ENCODE assay signal across 7 mouse cellular contexts in the genomic region with DNA sequence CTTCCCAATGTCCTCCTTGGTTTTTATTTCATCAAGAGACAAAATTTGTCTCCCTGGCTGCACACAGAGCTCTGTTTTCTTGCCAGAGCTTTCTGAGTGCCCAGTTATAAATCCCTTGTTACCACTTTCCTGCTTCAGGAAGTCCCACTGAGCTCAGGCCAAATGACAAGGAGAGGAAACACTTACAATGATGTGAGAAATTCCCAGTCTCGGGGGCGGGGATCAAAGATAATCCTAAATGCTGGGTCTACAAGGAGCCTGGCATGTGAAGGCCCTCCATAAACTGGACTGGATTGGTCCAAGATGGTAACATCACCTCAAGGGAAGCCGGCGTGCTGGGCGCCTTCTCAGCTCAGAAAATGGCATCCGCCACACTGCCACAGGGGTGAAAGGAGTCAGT. TPM values are rescaled to one million over a fixed set of nuclear protein-coding genes. Genes with fewer than 3 reads are reported as not detected.
DNase-seq lines count a peak whose midpoint lies in the region; ATAC-seq and TF ChIP-seq lines count a peak whose summit lies in the region.

No protein-coding gene starts in this region.

- in situ Hi-C loops in ES-E14 (cut with MboI; ENCODE audit: low sequenced_read_pairs in 2 of 2, unreplicated experiment in 2 of 2), result no loop called here

- peaks cover 15 to 45% of the 10 kb centered on the region in 2 experiments for H3K4me1 ChIP-seq in ES-E14 (ENCODE audit: control insufficient read depth in 2 of 2, insufficient read depth in 2 of 2, low read length in 2 of 2, poor library complexity in 1 of 2)
- H3K4me1 ChIP-seq in embryonic facial prominence, embryonic 14.5 days (ENCODE audit: control insufficient read depth, insufficient read depth, low read length), result peaks cover 79% of the 10 kb centered on the region
- peaks cover 55% of the 10 kb centered on the region for H3K4me1 ChIP-seq in intestine, embryonic 14.5 days (replicated peaks; ENCODE audit: control insufficient read depth, insufficient read depth, low read length)
- H3K4me1 ChIP-seq in lung, embryonic 15.5 days, result peaks cover 50% of the 10 kb centered on the region

- no peaks in the 10 kb centered on the region for H3K9me3 ChIP-seq in ES-E14 (ENCODE audit: control insufficient read depth, insufficient read depth, low read depth, low read length)
- H3K9me3 ChIP-seq in embryonic facial prominence, embryonic 14.5 days (ENCODE audit: control insufficient read depth, low read length), result no peaks in the 10 kb centered on the region
- H3K9me3 ChIP-seq in intestine, embryonic 14.5 days (ENCODE audit: control insufficient read depth, low read length), result no peaks in the 10 kb centered on the region
- H3K9me3 ChIP-seq in lung, embryonic 15.5 days, result no peaks in the 10 kb centered on the region

- WGBS in embryonic facial prominence, embryonic 14.5 days, result 51% methylated on average over 6 of the region's 6 CpGs
- 72% methylated on average over 6 of the region's 6 CpGs for WGBS in intestine, embryonic 14.5 days
- WGBS in lung, embryonic 15.5 days, result 51% methylated on average over 6 of the region's 6 CpGs

- peak overlapping the region; percentile 23; the same call in 1 of the 2 replicates for H3K9ac ChIP-seq in ES-E14 (ENCODE audit: insufficient read depth, low read depth, low read length, poor library complexity, severe bottlenecking)
- H3K9ac ChIP-seq in embryonic facial prominence, embryonic 14.5 days (ENCODE audit: low read depth, low read length), result no peak overlapping the region
- H3K9ac ChIP-seq in intestine, embryonic 14.5 days (ENCODE audit: low read length), result no peak overlapping the region; the same call in 1 of the 2 replicates
- H3K9ac ChIP-seq in lung, embryonic 15.5 days, result no peak overlapping the region

- H3K27ac ChIP-seq in ES-E14 (ENCODE audit: insufficient read depth, low read depth, low read length, poor library complexity, severe bottlenecking), result no peak overlapping the region
- H3K27ac ChIP-seq in embryonic facial prominence, embryonic 14.5 days (replicated peaks; ENCODE audit: low read depth, low read length), result peak overlapping the region; percentile 82
- H3K27ac ChIP-seq in intestine, embryonic 14.5 days (ENCODE audit: low read depth), result peak overlapping the region; percentile 71
- peak overlapping the region; percentile 93 for H3K27ac ChIP-seq in lung, embryonic 15.5 days

- H3K36me3 ChIP-seq in ES-E14 (ENCODE audit: control insufficient read depth, insufficient read depth, low read length, poor library complexity, severe bottlenecking), result no peaks in the 10 kb centered on the region
- H3K36me3 ChIP-seq in embryonic facial prominence, embryonic 14.5 days (ENCODE audit: control insufficient read depth, insufficient read depth, low read length), result no peaks in the 10 kb centered on the region
- H3K36me3 ChIP-seq in intestine, embryonic 14.5 days (ENCODE audit: control insufficient read depth, insufficient read depth, low read length), result no peaks in the 10 kb centered on the region
- H3K36me3 ChIP-seq in lung, embryonic 15.5 days, result no peaks in the 10 kb centered on the region

- H3K4me3 ChIP-seq in ES-E14 (ENCODE audit: insufficient read depth in 1 of 2, low read depth in 1 of 2, low read length in 2 of 2, poor library complexity in 1 of 2, severe bottlenecking in 1 of 2), result no peak overlapping the region
- no peak overlapping the region for H3K4me3 ChIP-seq in embryonic facial prominence, embryonic 14.5 days (ENCODE audit: low read depth, low read length)
- H3K4me3 ChIP-seq in intestine, embryonic 14.5 days (ENCODE audit: low read depth, low read length), result no peak overlapping the region
- H3K4me3 ChIP-seq in lung, embryonic 15.5 days, result no peak overlapping the region; the same call in 1 of the 2 replicates

- DNase-seq in ES-E14 (ENCODE audit: low read depth, low spot score), result no peak
- DNase-seq in embryonic facial prominence, embryonic 14.5 days (ENCODE audit: low spot score), result no peak
- no peak for DNase-seq in intestine, embryonic 14.5 days (ENCODE audit: low spot score)
- DNase-seq in natural killer cell, adult 2 months (ENCODE audit: low spot score in 2 of 2), result no peak
- no peak for DNase-seq in B cell, adult 2 months
- no peak for DNase-seq in thymus, postnatal 0 days (ENCODE audit: low spot score)

- ATAC-seq in embryonic facial prominence, embryonic 14.5 days (ENCODE audit: low read depth), result no peak
- no peak for ATAC-seq in intestine, embryonic 14.5 days (replicated peaks; ENCODE audit: low FRiP score, low TSS enrichment, low read depth)
- peak; percentile 10; the same call in 1 of the 2 replicates for ATAC-seq in lung, embryonic 15.5 days (ENCODE audit: borderline replicate concordance, extremely low read depth, low FRiP score, low TSS enrichment)

- H3K4me2 ChIP-seq in embryonic facial prominence, embryonic 14.5 days (ENCODE audit: low read depth, low read length), result peak overlapping the region; percentile 33
- H3K4me2 ChIP-seq in intestine, embryonic 14.5 days (ENCODE audit: low read length), result peak overlapping the region; percentile 31
- peak overlapping the region; percentile 44 for H3K4me2 ChIP-seq in lung, embryonic 15.5 days

- H3K27me3 ChIP-seq in embryonic facial prominence, embryonic 14.5 days (replicated peaks; ENCODE audit: control insufficient read depth, insufficient read depth, low read length), result no peaks in the 10 kb centered on the region
- no peaks in the 10 kb centered on the region for H3K27me3 ChIP-seq in intestine, embryonic 14.5 days (replicated peaks; ENCODE audit: control insufficient read depth, insufficient read depth, low read length)
- H3K27me3 ChIP-seq in lung, embryonic 15.5 days, result no peaks in the 10 kb centered on the region

TF ChIP-seq in ES-E14, 5 proteins besides CTCF, POLR2A, EP300 and RAD21:
- TF ChIP-seq ZNF384 (IDR thresholded peaks at IDR 0.05; ENCODE audit: low read depth, low read length) (no peak), ZC3H11A (IDR thresholded peaks at IDR 0.05; ENCODE audit: borderline replicate concordance, low read depth, low read length) (no peak), CHD2 (IDR thresholded peaks at IDR 0.05; ENCODE audit: low read depth, low read length) (no peak), HCFC1 (IDR thresholded peaks at IDR 0.05; ENCODE audit: borderline replicate concordance, insufficient read depth, low read length) (no peak), MAFK (IDR thresholded peaks at IDR 0.05; ENCODE audit: insufficient read depth, low read depth, low read length) (no peak)

RNA-seq across cellular contexts. Expression of a gene that starts 49.3 kb away (rescaled TPM):
- 62.8 and 65.5 TPM in 2 replicates for total RNA-seq in ES-E14 (2012; rRNA removed)
- 129 and 133 TPM in 2 replicates for polyA plus RNA-seq in embryonic facial prominence, embryonic 14.5 days (2014; fragmentation: Nextera tagmentation; extraction: Ambion mirVana)
- polyA plus RNA-seq in intestine, embryonic 14.5 days (2014; fragmentation: Nextera tagmentation; extraction: Ambion mirVana), result 147 and 161 TPM in 2 replicates
- 128 and 138 TPM in 2 replicates for polyA plus RNA-seq in lung, embryonic 15.5 days (2015; fragmentation: Nextera tagmentation; extraction: Ambion mirVana)
- polyA plus RNA-seq in thymus, postnatal 0 days (2015; fragmentation: Nextera tagmentation; extraction: Ambion mirVana), result 105 and 108 TPM in 2 replicates

RNA-seq across cellular contexts. Expression of a gene that starts 49.3 kb away (rescaled TPM):
- total RNA-seq in ES-E14 (2012; rRNA removed), result 16.0 and 20.2 TPM in 2 replicates
- 21.1 and 23.8 TPM in 2 replicates for polyA plus RNA-seq in embryonic facial prominence, embryonic 14.5 days (2014; fragmentation: Nextera tagmentation; extraction: Ambion mirVana)
- polyA plus RNA-seq in intestine, embryonic 14.5 days (2014; fragmentation: Nextera tagmentation; extraction: Ambion mirVana), result 29.6 and 29.9 TPM in 2 replicates
- polyA plus RNA-seq in lung, embryonic 15.5 days (2015; fragmentation: Nextera tagmentation; extraction: Ambion mirVana), result 21.8 and 22.4 TPM in 2 replicates
- polyA plus RNA-seq in thymus, postnatal 0 days (2015; fragmentation: Nextera tagmentation; extraction: Ambion mirVana), result 24.5 and 26.6 TPM in 2 replicates
